Mouse (Mus musculus): ENCODE data around the gene Scn5a.

- TF ChIP-seq POLR2A (IDR thresholded peaks at IDR 0.05; ENCODE audit: insufficient read depth, low read length): no peak
- TF ChIP-seq CTCF (IDR thresholded peaks at IDR 0.05; ENCODE audit: low read depth, low read length): no peak
- no peak for TF ChIP-seq EP300 (IDR thresholded peaks at IDR 0.05; ENCODE audit: insufficient read depth, low read depth, low read length)
Observed at GRCm38 (mm10) chr9:119588763-119589449, 10.1 kb upstream of the Scn5a start.
